Mouse (Mus musculus) left cerebral cortex, postnatal 10 days (tissue): ENCODE measurements at regions not wholly inside any gene's neighbourhood (a gene's known extent, or its start where the extent isn't known, plus 50 kb on each side); places are given as distances from the start of the nearest gene placed in this dataset.

Source experiments
- DNase-seq, 2 experiments: peaks; one replicate each; pipeline ENCODE4 v3.0.0; 2021 to 2022; ENCODE audit warnings: low spot score in 2 of 2, mixed read lengths in 1 of 2; ENCODE audit errors: extremely low spot score in 1 of 2
- intact Hi-C: fragments of 180-260 bp; cut with DNase I; formaldehyde crosslinking; loops from one replicate; pipeline ENCODE4 v1.15.1; 2025

DNA sequence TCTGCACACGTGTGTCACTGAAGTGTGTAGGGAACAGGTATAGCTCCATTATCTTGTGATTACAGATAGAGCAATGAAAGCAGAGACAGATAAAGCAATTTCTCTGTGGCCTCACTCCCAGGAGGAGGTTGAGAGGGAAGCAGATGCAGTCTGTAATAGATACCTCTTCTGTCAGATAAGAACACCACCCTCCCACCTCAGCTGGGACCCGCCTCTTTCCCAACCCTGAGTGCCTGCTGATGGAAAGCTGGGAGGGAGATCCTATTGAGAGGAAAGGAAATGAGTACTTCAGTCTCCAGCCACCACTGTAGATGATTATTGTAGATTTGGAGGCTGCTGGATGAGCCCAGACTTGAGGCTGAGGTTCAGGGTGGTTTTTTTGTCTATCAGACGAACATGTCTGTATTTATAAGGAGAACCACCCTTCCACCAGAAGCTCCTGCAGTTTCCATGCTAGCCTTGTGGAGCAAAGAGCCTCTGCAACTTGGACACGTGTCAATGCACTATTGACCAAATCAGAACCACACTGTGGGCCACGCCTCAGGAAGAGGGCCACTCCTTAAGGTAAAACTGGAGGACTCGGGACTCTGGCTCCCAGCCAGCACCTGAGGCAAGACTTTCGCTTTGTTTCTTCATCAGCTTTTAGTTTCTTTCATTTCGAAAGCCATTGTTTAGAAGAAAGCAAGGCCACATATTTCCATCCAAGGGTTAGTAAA, 55.3 kb upstream of the Plekha5 start:
- intact Hi-C loops: no loop called here
- DNase-seq: no peak

DNA sequence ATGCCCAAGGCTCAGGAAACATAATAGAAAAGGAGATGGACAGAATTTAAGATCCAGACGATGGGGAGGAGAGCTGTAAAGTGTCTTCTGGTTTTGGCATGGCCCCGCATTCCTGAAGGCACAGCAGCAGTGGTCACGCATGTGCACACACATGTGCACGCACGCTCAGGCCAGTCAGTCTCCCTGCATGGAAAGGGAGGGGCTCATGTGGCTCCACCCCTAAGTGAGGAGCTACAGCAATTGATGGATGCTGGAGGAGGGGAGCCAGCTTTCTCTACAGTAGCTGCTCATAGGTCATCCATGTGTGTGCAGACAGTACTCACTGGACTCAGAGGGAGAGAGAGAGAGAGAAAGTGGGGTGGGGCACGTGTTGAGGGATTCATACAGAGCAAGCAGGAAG, 56.6 kb upstream of the Plekha5 start:
- DNase-seq: no peak
- intact Hi-C loops: no loop called here

DNA sequence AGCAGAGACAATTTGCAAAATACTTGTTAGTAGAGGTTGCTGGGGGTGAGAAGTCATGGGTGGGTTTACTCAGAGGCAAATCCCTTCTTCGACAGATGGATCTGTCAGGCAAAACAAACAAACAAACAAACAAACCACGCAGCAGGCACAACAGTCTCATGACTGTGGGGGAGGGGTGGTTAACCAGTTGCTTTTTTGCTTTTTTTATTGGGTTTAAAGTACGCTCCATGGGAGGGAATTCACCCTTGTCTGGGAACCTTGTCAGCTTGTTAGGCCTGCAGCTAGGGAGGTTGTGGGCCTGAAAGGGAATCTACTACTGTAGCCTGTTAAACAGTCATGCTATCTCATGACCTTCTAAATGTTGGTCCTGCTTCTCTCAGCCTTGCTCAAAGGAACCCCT, 57.1 kb upstream of the Plekha5 start:
- no peak for DNase-seq
- intact Hi-C loops: no loop called here

DNA sequence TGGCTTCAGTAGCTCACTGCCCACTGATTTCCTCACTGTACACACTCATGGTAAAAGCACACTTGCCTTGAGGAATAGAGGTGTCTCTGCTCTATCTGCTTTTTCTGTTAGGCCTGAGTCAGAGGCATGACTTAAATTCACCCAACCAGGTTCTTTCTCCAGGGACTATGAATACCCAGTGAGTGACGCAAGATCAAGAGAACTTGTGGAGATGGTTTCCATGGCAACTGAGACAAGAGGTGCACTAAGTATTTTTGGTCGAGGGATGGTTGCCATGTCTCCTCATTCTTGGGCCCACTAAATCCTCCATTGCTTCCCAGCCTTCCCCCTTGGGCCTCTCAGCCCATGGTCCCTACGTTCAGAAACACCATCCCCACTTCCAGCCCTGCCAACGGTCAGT, 62.9 kb upstream of the Plekha5 start:
- intact Hi-C loops: no loop called here
- DNase-seq: peak in 1 of 2 experiments; percentile 73

DNA sequence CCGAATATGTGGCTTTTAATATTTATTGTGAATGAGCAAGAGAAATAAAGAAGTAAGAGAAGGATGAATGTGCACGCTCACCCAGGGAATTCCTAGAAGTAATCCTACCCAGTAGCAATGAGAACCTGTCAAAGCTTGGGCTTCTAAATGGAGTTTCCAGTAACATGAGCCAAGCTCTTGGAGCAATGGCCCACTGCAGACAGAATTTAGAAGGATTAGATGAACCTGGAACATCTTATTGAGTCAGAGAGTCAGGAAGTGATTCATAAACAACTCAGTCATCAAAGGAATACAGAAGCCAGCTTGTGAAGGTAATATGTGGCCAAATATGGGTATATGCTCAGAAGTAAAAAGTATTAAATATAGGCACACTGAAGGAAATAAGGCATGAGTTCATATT, 66.0 kb upstream of the Plekha5 start:
- DNase-seq: no peak
- intact Hi-C loops: no loop called here

DNA sequence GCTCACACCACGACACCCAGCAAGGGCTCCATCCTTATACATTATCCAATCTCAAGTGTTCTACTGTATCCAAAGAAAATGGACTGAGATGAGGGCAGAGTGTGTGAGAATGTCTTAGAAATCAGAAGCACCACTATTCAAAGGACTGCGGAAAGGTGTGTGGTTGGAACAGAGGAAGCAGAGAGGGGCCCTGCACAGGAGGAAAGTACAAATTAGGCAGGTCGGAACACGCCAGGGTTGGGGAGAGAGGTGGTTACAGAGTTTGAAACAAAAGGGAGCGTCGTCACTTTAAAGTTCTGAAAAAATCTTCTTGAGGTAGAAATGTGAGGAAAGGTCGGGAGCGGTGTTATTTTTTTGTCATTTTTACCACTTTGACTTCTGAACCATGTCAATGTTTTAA, 66.6 kb upstream of the Plekha5 start:
- intact Hi-C loops: no loop called here
- no peak for DNase-seq

DNA sequence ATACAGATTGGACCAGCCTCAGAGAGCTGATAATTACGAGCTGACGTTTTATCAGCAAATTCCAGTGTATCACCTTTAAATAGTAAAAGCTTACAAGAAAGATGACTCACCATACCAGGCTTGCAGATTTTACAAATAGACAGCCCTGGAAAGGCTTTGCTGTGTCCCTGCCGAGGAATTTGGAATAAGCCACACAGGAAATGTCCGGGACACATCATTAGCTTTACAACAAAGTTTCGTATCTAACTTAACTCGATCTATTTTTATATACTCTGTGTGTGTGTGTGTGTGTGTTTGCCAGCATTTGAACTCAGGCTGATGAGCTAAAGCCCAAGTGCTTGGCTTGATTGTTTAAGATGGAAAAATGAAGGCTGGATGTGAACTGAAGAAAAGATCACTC, 69.8 kb upstream of the Plekha5 start:
- DNase-seq: no peak
- intact Hi-C loops: no loop called here

DNA sequence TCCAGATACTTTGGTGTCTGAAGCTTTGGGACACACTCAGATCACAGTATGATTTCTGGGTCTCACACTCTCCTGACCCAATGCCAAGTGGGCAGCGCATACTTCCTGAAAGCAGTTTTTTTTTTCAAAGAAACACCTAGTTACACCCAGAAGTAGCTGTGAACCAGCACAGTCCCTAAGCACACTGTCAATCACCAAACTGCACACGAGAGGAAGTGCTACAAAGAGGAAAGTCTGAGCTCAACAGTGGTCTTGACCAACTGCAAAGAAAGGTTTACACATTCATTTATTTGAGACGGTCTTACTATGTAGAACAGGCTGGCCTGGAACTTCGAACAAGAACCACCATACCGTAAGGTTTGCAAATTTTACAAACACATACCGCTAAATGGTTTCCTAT, 70.2 kb upstream of the Plekha5 start:
- DNase-seq: no peak
- intact Hi-C loops: no loop called here

DNA sequence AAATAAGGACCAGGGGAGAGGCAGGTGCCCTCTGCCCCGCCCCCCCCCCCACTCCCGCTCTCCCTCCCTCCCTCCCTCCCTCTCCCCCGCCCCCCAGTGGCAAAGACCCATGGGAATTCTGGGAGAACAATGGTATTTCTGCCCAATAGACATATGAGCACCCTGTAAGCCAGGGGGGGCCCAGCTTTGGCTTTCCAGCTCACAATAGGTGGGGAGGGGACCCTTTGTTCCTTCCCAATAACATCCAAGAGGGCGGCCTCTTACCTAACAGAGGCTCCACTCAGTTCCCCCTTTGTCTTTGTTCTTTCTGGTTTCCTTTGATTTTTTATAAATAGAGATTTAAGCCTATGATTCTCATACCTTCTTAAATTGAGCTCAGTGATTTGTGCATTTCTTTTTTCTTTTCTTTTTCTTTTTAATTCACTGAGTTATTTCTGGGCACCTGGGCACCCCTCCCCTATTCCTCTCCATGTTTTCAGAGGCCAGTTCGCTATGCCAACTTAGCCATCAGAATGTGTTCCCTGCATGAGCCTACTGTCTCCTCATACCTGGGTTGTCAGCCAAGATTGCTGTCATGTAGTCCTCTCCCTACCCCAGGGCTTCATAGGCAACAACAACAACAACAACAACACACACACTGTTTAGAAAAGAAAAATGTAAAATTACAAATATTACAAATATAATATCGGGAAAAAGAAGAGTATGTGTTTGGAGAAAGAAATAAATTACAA, 72.3 kb upstream of the Plekha5 start:
- intact Hi-C loops: no loop called here
- DNase-seq: no peak

DNA sequence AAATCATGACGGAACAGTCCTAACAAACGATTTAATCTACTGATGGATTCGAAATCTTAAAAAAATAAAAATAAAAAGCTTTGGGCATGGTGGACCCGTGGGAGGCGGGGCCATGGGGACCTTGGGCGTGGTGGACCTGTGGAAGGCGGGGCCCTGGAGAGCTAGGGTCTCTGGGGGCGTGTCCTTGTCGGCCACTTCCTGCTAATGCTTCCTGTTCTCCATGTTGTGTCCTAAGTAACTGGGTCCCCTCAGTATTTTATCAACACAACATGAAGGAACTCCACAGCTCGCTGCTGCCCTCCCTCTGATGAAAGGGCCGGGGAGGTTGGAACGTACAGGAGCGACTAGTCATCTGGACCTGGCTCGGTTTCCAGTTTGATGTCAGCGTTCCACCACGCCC, 75.3 kb upstream of the Plekha5 start:
- DNase-seq: no peak
- intact Hi-C loops: no loop called here

DNA sequence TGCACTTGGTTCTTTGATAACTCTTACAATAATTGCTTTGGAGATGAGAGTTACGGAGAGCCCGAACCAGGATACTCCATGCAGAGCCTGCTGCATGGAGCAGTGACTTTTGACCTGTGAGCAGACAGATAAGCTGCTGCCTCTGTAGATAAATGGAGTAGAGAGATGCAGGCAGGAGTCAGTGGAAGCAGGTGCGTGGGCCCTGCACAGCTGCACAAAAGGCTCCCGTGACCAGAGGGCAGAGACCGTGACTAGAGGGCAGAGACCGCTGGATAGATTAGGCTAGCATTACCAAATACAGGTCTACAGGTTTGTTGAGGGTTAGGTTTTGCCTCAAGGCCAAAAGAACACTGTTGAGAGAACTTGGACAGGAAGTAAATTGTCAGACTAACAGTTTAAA, 76.9 kb upstream of the Plekha5 start:
- DNase-seq: no peak
- intact Hi-C loops: no loop called here

DNA sequence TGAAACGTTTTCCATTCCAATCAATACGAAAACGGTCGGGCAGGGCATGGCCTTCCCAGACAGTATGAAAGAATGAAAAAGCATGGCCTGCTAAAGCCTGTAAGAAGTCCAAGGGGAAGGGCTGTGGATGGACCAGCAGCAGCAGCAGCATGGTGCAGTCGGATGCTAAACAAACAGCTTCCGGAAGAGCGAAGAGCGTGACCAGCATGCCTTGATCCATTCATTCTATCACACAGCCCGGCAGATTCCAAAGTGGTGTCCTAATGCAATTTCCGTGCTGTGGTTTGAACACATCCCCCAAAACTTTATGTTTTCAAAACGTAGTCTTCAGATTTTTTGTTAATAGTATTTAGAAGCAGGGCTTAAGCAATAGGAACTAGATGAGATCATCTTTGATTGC, 80.2 kb upstream of the Plekha5 start:
- DNase-seq: no peak
- intact Hi-C loops: no loop called here

DNA sequence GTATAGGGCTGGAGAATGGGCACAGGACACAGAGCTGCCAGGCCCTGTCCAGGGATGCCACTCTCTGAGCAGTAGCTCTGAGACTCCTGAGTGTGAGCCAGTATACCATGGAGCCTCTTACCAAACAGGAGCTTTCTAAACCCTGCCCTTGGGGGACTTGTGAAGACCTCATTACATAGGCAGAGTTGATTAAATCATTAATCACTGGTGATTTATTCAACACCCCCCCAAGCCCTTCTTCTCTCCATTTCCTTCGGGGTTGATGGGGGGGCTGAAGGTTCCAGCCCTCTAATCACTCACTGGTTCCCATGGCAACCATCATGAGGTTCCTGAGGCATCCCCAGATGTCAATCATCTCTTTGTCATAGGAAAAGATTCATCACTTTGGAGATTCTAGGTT, 81.0 kb upstream of the Plekha5 start:
- intact Hi-C loops: no loop called here
- no peak for DNase-seq

DNA sequence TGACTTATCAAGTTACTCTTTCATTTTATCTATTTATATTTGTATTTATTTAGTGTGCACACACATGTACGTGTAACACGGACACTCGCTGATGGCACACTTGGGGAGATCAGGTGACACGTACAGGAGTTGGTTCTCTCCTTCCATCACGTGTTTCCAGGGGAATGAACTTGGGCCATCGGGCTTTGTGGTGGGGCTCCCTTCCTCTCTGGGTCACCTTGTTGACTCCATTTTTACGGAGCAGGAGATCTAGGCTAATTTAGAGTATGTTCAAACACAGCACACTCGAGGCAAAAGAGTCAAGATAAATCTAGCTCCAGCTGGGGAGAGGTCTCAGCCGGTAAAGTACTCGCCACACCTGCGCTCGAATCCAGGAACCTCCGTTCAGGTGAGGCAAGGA, 84.1 kb upstream of the Plekha5 start:
- intact Hi-C loops: no loop called here
- DNase-seq: no peak

DNA sequence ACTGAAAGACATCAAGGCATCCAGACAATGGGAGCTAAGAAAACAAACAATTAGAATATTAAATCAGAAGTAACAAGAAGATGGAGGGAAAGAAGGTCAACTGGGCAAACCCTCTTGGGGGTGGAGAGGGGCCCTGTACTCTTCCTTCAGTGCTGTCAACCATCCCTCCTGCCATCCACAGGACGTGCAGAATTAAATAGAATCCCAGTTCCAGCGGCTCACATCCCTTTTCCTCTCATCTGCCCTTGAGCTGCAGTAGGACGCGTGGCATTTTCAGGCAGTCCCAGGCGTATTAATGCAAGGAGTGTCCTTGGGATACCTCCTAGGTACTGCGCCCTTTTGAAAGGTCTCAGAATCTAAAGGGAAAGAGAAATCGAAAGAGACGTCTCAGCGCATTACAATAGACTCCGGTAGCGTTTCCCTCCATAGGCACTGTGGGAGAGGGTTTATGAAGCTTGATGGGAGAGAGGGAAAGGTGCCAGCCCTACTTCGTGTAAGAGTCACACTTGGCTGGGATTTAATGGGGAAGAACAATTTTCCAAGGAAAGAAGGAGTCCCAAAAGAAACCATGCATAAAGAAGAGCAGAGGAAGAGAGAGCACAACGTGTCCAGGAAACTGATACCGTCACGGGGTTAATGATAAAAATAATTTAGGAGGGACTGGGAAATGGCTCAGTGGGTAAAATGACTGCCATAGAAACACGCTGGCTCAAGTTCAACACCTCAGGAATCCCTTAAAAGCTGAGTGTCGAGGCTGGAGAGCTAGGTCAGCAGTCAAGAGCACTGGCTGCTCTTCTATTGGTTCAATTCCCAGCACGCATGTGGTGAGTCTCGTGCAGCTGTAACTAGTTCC, 85.7 kb upstream of the Plekha5 start:
- intact Hi-C loops: no loop called here
- no peak for DNase-seq

DNA sequence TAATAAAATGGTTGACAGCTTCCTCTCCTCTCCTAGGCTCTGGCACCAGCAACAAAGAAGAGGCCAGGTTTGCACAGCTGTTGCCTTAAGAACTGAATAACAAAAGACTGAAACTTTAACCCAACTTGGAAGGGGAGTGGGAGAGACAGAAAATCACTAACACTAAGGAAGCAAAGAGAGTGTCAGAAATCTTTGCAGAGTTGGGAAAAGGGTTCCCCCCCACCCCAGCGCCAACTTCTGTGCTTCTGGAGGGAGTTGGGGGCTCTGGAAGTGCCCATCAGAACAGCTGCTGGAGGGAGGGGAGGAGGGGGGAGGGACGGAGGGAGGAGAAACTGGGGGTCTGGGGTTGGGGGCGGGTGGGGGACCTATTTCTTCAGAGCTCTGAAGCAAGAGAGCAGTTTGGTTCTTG, 86.8 kb upstream of the Plekha5 start:
- DNase-seq: no peak
- intact Hi-C loops: no loop called here

DNA sequence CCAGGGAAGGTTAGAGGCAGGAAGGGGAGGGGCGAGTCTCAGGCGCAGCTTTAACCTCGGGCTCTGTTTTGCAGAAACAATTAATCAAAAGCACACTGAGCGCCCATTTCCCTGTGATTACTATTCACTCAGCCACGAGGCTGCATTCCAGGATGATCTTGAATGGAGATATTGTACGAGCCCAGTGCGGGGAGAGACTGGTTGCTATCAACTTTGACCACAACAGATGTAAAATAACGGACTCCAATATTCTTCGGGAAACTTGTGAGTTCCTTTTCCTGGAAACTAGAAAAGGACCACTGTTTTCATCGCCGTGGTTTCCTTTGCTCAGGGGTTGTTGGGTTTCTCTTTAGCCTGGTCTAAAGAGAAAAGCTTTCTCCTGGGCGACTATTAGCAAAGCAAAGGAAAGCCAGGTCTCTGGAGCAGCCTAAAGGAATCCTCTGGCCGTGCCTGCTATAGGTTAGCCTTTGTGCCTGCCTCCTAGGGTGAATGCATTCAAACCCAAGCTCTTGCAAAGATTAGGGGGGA, 87.4 kb upstream of the Plekha5 start:
- intact Hi-C loops: no loop called here
- DNase-seq: no peak

DNA sequence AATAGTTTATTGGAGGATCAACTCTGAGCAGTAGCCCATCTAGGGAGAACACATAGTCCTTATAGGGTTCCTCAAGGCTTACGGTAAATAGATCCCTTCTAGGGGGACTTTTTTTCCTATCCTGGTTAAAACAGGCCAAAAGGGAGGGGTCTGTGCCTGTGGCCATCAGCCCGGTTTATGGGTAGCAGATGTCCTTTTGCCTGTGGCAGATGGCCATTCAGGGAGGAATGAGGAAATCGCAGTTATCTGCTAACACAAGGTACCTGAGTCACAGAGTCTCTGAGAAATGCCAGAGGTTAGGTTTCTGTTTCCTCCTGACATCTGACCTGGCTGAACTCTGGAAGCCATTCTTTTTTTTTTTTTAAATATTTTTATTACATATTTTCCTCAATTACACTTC, 90.5 kb upstream of the Plekha5 start:
- DNase-seq: no peak
- intact Hi-C loops: no loop called here

DNA sequence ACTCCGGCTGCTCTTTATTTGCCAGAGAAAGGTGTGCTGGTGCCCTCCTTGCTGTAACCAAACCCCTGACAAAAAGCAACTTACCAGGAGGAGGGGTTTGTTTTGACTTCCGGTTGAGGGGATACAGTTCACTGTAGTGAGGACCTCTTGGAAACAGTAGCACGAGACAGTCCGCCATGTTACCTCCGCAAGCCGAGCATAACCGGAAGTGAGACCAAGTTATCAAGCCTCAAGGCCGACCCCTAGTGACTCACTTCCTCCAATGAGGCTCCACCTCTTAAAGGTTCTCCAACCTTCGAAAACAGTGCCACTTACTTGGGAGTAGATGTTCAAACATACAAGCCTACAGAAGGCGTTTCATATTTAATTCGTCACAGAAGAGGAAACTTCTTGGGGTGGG, 115.2 kb upstream of the Plekha5 start:
- intact Hi-C loops: no loop called here
- DNase-seq: no peak
